Mouse (Mus musculus): Measurements from ENCODE around the gene Rnf223.
"Not testable (repeated sequence)": the region's sequence is repeated elsewhere in the genome, so short reads cannot be mapped to it uniquely, and the experiment has no call there.

The Rnf223 gene

DNA sequence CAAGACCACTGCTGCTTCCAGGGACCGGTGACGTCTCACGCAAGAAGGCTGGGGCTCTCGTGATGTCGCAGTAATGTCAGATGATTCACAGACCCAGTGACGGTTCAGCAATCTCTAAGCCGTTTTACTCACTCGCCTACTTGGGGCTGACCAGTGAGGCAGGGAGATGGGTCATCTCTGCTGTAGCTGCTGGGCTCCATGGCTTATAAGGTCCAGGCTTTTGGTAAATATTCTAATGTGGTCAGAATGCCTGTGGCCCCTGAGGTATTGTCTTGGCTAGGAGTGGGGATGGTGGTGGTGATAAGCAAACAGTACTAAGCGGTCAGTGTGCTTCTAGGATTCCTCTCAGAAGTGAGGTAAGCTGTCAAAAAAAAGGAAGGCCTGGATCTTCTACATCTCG lies 627 bp downstream of the Rnf223 start:
- no peak for DNase-seq (ENCODE audit: low spot score)

DNA sequence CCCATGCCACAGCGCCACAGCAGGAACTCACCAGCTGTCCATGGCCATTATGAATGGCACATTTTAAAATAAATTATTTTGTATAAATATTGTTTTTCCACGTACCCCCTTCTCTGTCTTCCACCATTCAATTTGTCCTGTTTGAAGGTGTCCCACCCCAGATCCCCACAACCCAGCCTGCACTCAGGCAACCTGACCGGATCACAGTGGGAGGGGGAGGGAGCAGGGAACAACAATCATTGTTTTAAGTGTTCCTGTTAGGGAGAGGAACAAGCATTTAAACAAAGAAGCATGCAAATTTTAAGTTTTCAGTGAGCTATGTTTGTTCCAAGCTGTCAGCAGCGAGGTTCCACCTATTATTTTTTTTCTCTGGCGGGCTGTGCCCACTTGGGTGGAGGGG lies 3.0 kb downstream of the Rnf223 start:
- DNase-seq (ENCODE audit: low spot score) = no peak

DNA sequence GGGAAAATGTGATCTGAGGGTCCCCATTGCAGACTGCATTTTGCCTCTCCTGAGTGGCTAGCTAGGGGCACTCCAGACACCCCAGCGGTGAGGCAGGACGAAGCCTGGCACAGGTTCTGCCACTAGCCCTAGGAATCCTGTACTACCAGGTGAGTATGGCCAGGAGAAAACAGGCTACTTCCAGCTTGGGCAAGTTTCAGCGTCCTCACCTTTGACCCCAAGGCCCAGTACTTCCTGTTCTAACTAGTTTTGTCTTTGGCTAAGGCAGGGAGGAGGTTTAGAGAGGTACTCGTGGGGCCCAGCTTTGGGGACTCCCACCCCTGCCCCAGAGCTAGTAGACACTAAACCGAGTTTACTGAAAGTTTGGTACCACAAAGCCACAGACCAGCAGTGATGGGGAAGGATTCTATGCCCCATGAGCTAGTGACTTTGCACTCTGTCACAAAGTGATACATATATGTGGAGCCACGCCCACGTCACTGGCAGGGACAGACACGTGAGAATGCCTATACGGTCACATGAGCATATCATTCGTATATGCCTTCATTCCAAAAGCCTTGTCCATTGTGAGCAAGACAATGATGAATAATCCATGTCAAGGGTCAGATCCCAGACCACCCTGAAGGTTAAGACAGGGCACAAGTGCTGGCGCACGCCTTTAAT lies 3.8 kb downstream of the Rnf223 start:
- DNase-seq (ENCODE audit: low spot score) = no peak

DNA sequence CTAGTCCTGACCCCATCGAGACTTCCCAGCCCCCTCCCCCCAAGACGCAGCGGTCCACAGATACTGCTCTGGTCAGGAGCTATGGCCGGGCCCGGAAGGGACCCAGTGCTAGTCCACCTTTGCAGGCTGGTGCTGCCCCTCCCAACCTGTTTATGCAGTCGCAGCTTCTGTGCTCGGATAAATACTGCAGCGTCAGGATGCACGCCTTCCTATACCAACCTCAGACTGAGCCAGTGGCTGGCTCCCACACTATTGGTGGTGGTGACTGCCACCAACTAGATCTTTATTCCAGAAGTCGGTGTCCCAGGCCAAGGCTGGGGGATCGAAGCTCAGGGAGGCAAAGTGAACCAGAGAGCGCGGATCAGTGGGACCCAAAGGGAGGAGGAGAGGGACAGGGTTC lies 4.8 kb downstream of the Rnf223 start:
- no peak for DNase-seq (ENCODE audit: low spot score)

DNA sequence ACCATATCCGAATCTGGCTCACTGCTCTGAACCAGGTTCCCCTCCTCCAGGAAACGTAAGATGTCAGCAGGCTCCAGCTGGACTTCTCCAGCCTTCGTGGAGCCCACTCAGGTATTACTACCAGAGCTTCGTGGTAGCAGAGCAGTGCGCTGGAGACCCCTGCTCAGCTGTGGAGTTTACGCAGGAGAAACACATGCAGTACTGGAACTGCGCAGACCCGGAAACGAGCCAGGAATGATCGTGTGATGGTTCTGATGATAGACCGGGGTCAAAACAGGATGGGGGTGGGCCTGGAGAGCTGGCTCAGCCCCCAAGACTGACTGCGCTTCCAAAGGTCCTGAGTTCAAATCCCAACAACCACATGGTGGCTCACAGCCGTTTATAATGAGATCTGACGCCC lies 5.5 kb downstream of the Rnf223 start:
- no peak for DNase-seq (ENCODE audit: low spot score)

DNA sequence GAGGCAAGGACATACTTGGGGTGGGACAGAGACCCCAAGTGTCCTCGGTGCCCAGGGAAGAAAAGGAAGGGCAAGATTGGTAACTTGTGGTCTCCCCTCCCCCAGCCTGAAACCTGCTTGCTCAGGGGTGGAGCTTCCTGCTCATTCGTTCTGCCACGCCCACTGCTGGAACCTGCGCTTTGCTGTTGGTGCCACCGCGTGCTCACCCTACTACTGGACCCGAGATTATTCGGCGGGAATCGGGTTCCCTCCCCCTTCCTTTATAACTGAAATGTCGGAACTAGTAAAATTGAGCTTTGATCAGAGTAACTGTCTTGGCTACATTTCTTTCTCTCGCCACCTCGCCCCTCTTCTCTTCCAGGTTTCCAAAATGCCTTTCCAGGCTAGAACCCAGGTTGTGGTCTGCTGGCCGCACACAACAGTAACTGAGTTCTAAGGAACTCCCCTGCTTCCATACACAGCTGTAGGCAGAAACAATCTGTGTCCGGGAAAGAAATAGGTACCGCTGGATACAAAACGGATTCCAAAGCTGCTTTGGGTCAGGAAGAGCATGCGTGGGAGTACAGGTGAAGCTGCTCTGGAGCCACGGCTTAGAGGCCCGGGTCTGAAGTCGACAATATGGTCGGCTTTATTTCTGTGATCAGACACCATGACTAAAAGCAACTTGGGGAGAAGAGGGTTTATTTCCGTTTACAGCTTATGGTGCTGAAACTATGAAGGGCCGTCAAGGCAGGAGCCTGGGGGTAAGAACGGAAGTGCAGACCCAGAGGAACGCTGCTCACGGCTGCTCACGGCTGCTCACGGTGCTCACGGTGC lies 6.2 kb downstream of the Rnf223 start:
- DNase-seq (ENCODE audit: low spot score) = no peak

DNA sequence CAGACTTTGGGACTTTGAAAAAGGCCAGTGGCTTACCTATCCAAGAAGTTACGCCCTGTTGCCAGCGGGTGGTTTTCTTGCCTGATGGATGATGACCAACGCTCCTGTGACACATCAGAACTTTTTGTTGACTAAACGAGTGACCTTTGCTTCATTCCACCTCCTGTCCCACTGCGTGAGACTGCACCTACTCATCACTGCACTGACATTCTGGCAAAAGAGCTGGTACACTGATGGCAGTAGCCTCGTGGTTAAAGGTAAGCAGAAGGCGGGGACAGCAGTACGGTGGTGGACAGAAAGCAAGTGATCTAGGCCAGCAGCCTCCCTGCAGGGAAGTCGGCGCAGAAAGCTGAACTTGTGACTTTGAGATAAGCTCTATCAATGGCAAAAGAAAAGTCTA lies 20.6 kb downstream of the Rnf223 start:
- DNase-seq (ENCODE audit: low spot score) = not testable (repeated sequence)

DNA sequence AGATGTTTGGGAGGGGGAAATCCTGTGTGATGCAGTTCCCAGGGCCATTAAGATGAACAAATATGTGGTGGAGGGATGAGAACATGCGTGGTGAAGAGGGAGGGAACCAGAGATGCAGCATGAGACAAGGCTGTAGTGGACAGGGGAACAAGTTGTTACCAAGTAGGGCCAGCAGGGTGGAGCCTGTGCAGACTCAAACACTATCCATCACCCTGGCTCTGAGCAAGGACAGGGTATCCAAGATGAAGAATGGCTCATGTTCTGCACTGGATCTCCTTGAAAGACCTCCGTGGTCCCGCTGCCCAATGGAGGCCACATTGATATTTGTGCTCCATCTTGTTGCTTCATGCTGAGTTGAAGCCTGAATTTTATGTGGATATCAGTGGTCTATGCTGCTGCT lies 24.5 kb downstream of the Rnf223 start:
- no peak for DNase-seq (ENCODE audit: low spot score)

DNA sequence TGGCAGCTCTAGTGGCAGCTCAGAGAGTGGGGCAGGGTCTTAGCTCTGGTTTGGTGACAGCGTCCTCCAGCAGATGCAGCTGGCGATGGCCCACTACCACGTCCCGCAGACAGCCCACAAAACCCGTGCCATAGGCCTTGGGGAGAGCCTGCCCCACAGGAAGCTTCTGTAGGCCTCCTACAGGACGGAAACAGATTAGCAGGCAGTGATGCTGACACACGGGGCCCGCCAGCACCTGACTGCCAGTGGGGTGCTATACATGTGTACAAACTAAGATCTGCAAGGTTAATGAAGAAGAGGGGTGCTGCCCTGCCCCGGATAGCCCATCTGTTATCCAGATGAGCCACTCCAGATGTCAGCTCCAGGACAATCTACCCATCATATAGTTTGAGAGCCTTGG lies 36.2 kb downstream of the Rnf223 start:
- no peak for DNase-seq (ENCODE audit: low spot score)

DNA sequence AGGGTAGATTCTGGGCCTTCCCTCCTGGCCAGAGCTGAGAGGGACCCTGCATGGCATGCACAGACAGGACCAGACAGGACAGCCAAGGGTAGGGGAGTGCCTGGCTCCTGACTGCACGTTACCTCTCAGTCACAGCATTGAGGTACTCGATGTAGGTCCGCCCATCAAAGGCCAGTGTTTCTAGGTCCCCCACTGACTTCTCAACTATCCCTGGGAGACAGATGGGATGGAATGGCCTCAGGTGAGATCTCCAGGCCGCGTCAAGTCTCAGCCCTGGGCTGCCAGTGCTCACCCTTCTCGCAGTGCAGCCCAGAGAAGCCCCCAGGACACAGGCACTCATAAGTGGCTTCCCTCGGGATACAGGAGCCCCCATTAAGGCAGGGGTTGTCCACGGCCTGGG lies 38.3 kb downstream of the Rnf223 start:
- no peak for DNase-seq (ENCODE audit: low spot score)

DNA sequence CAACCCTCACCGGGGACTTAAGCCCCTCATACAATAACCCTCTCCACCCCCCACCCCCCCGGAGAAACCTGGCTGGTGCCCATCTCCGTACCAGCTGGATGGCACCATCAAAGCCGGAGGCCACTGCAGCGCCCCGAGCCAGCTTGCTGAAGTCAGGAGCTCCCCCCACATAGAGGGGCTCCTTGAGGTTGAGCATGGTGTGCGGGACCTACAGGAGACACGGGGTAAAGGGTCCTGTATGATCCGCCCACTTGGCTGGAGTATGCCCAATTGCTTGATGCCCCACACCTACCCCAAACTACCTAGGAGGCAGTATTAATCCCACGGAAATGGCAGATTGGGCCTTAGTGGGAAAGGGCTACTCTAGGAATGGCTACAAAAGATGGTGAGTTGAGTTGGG lies 38.8 kb downstream of the Rnf223 start:
- DNase-seq (ENCODE audit: low spot score) = no peak

DNA sequence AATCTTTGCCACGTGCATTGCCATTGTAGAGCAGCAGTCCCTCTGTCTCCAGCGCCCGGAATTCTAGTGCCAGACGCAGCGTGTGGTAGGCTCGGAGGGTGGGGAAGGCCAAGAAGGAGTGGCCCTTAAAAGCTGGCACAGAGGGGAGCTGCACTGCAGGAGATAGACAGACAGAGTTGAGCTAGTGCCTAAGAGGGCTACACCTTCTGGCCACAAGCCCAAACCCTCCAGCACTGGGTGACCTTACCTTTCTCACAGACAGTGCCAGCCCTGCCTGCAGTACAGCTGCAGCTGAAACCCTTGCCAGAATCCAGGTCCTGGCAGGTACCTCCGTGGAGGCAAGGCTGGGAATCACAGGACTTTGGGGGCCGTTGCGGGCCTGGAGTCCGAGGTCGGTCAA lies 41.5 kb downstream of the Rnf223 start:
- DNase-seq (ENCODE audit: low spot score) = no peak

DNA sequence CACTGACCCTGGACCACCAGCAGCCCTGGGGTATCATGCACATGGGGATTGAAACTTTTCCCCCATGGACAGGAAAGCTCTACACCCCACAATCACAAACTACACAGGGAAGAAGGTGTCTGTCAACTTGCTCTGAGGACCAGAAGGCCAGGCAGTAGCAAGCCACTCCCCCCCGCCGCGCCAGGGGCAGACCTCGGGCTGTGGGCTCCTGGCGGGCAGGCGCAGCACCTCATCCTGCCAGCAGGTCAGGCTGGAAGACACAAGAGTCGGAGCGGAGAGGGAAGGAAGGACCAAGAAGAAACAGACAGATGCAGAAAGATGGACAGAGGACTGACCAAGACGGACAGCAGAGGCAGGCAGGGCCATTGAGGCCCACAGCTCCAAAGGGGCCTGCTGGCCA lies 47.3 kb downstream of the Rnf223 start:
- no peak for DNase-seq (ENCODE audit: low spot score)

All from ovary, postnatal 10 days (tissue).